Mouse (Mus musculus) ES-E14 (cell line): ENCODE measurements around the gene Phb. TPM values are rescaled to one million over a fixed set of nuclear protein-coding genes. Genes with fewer than 3 reads are reported as not detected.

Source experiments
- DNase-seq: peaks from one replicate; pipeline ENCODE4 v3.0.0-alpha.2; 2013; ENCODE audit warnings: low read depth, low spot score
- H3K27ac ChIP-seq: 2 replicates; pipeline ENCODE4 v1.5.1; 2012; ENCODE audit warnings: low read depth, mild to moderate bottlenecking, low read length, moderate library complexity, mixed read lengths; ENCODE audit not compliant: poor library complexity, insufficient read depth, severe bottlenecking
- H3K36me3 ChIP-seq: 2 replicates; pipeline ENCODE4 v1.6.1; 2012; ENCODE audit warnings: mild to moderate bottlenecking, low read length, moderate library complexity, mixed read lengths; ENCODE audit not compliant: control insufficient read depth, poor library complexity, insufficient read depth, severe bottlenecking
- H3K4me1 ChIP-seq, 2 experiments: fragments of 150-350 bp in 1 of 2; sonication (generic) in 1 of 2; 2 replicates each; pipeline ENCODE4 v1.6.1; 2012; ENCODE audit warnings: low read length in 2 of 2, mild to moderate bottlenecking in 1 of 2, mixed read lengths in 1 of 2; ENCODE audit not compliant: control insufficient read depth in 2 of 2, insufficient read depth in 2 of 2, poor library complexity in 1 of 2
- H3K4me3 ChIP-seq, 2 experiments: fragments of 150-350 bp in 1 of 2; sonication (generic) in 1 of 2; 2 replicates each; pipeline ENCODE4 v1.5.1; 2012; ENCODE audit warnings: low read length in 2 of 2, low read depth in 1 of 2, mild to moderate bottlenecking in 1 of 2, mixed read lengths in 1 of 2; ENCODE audit not compliant: insufficient read depth in 1 of 2, poor library complexity in 1 of 2, severe bottlenecking in 1 of 2
- H3K9ac ChIP-seq: 2 replicates; pipeline ENCODE4 v1.6.1; 2012; ENCODE audit warnings: low read depth, mild to moderate bottlenecking, low read length, mixed read lengths; ENCODE audit not compliant: poor library complexity, insufficient read depth, severe bottlenecking
- H3K9me3 ChIP-seq: fragments of 150-350 bp; sonication (generic); 2 replicates; pipeline ENCODE4 v1.6.1; 2012; ENCODE audit warnings: low read depth, mild to moderate bottlenecking, low read length; ENCODE audit not compliant: control insufficient read depth, insufficient read depth
- CHD2 ChIP-seq: IDR thresholded peaks from 2 replicates; pipeline ENCODE4 v1.6.1; 2014; ENCODE audit warnings: mild to moderate bottlenecking, low read depth, low read length, inconsistent platforms
- HCFC1 ChIP-seq: IDR thresholded peaks from 2 replicates; pipeline ENCODE4 v1.6.1; 2012; ENCODE audit warnings: low read length, inconsistent platforms, borderline replicate concordance; ENCODE audit not compliant: insufficient read depth
- MAFK ChIP-seq: IDR thresholded peaks from 2 replicates; pipeline ENCODE4 v1.6.1; 2014; ENCODE audit warnings: mild to moderate bottlenecking, low read depth, low read length, inconsistent platforms; ENCODE audit not compliant: insufficient read depth
- ZC3H11A ChIP-seq: IDR thresholded peaks from 2 replicates; pipeline ENCODE4 v1.6.1; 2012; ENCODE audit warnings: low read depth, mild to moderate bottlenecking, inconsistent platforms, low read length, borderline replicate concordance
- ZNF384 ChIP-seq: IDR thresholded peaks from 2 replicates; pipeline ENCODE4 v1.6.1; 2012; ENCODE audit warnings: low read depth, low read length, inconsistent platforms
- in situ Hi-C, 2 experiments: fragments of 600-800 bp; cut with MboI; formaldehyde crosslinking; loops; one replicate each; pipeline ENCODE4 v1.15.1; 2025; ENCODE audit warnings: low sequenced_read_pairs in 2 of 2, inconsistent platforms in 1 of 2; ENCODE audit not compliant: unreplicated experiment in 2 of 2
- total RNA-seq: library from RNA; depleted of rRNA; stranded (reverse); fragments of 300-350 nt; gene quantifications from 2 replicates; pipeline ENCODE4 v1.2.3, GENCODE M21; 2012

Phb gene
- total RNA-seq, 1 experiment: 693 TPM

GRCm38 (mm10) chr11:95646154-95646490 lies 20.6 kb upstream of the Phb start:
- in situ Hi-C loops: no loop called here
- no peak for TF ChIP-seq HCFC1
- TF ChIP-seq ZNF384: no peak
- no peak for TF ChIP-seq MAFK
- TF ChIP-seq CHD2: no peak
- no peak for TF ChIP-seq ZC3H11A
- peaks cover 4 to 28% of the 10 kb centered on the region in 2 experiments; a peak in 3 of 4 replicates for H3K4me1 ChIP-seq
- no peaks in the 10 kb centered on the region for H3K9me3 ChIP-seq
- no peak overlapping the region for H3K27ac ChIP-seq
- H3K36me3 ChIP-seq: no peaks in the 10 kb centered on the region
- no peak overlapping the region for H3K4me3 ChIP-seq
- DNase-seq: no peak
- H3K9ac ChIP-seq: no peak overlapping the region

GRCm38 (mm10) chr11:95647791-95648190 lies 19.0 kb upstream of the Phb start:
- Histone ChIP-seq H3K9ac (no peak overlapping the region), H3K36me3 (no peaks in the 10 kb centered on the region), H3K9me3 (no peaks in the 10 kb centered on the region), H3K4me1 (peaks cover 4 to 28% of the 10 kb centered on the region in 2 experiments; a peak in 3 of 4 replicates), H3K27ac (no peak overlapping the region; the same call in 1 of the 2 replicates), H3K4me3 (no peak overlapping the region)
- in situ Hi-C loops: no loop called here
- no peak for DNase-seq
- TF ChIP-seq CHD2 (no peak), ZC3H11A (no peak), HCFC1 (no peak), MAFK (no peak)

- in situ Hi-C loops: no loop called here
- H3K4me3 ChIP-seq: no peak overlapping the region
- peak; percentile 76 for DNase-seq
- no peak overlapping the region for H3K27ac ChIP-seq
- peaks cover 4 to 19% of the 10 kb centered on the region in 2 experiments; a peak in 2 of 4 replicates for H3K4me1 ChIP-seq
- no peak overlapping the region for H3K9ac ChIP-seq
- no peak for TF ChIP-seq CHD2
- TF ChIP-seq ZNF384: 0 out of 2 replicates have a peak, but pooled peaks have one; percentile 11
- TF ChIP-seq ZC3H11A: peak; percentile 84
- H3K36me3 ChIP-seq: no peaks in the 10 kb centered on the region
- H3K9me3 ChIP-seq: no peaks in the 10 kb centered on the region
Observed at GRCm38 (mm10) chr11:95648827-95649226, 17.9 kb upstream of the Phb start.

- no peaks in the 10 kb centered on the region for H3K9me3 ChIP-seq
- TF ChIP-seq MAFK (no peak), ZNF384 (no peak), ZC3H11A (no peak), CHD2 (no peak), HCFC1 (no peak)
- peaks cover 4 to 19% of the 10 kb centered on the region in 2 experiments; a peak in 2 of 4 replicates for H3K4me1 ChIP-seq
- in situ Hi-C loops: no loop called here
- H3K27ac ChIP-seq: no peak overlapping the region
- H3K36me3 ChIP-seq: no peaks in the 10 kb centered on the region
- no peak for DNase-seq
- H3K4me3 ChIP-seq: no peak overlapping the region
- H3K9ac ChIP-seq: no peak overlapping the region
Observed at GRCm38 (mm10) chr11:95649560-95649959, 17.2 kb upstream of the Phb start.

GRCm38 (mm10) chr11:95650001-95650400 lies 16.8 kb upstream of the Phb start:
- in situ Hi-C loops: no loop called here
- Histone ChIP-seq H3K9ac (no peak overlapping the region), H3K9me3 (no peaks in the 10 kb centered on the region), H3K4me1 (peaks cover 2 to 18% of the 10 kb centered on the region in 2 experiments; a peak in 2 of 4 replicates), H3K4me3 (no peak overlapping the region), H3K36me3 (no peaks in the 10 kb centered on the region), H3K27ac (no peak overlapping the region)
- DNase-seq: no peak
- no peak for TF ChIP-seq HCFC1
- no peak for TF ChIP-seq MAFK
- no peak for TF ChIP-seq ZC3H11A
- no peak for TF ChIP-seq ZNF384
- no peak for TF ChIP-seq CHD2
